Mouse (Mus musculus) cortical plate, adult 2 months (tissue): ENCODE results near the gene Gcn1l1.

Experiments used
- CTCF ChIP-seq: fragments of 200-500 bp; IDR thresholded peaks from 2 replicates; pipeline ENCODE4 v1.5.1; 2011; ENCODE audit warnings: mild to moderate bottlenecking, control low read depth, low read length; ENCODE audit not compliant: insufficient read depth; ENCODE audit errors: extremely low read depth
- POLR2A ChIP-seq: fragments of 200-500 bp; IDR thresholded peaks from 2 replicates; pipeline ENCODE4 v1.6.1; 2011; ENCODE audit warnings: mild to moderate bottlenecking, low read length, control low read depth; ENCODE audit not compliant: insufficient read depth; ENCODE audit errors: extremely low read depth

GRCm38 (mm10) chr5:115556217-115556616 is 8.8 kb upstream of the Gcn1l1 start:
- TF ChIP-seq CTCF (peak; percentile 96), POLR2A (no peak)
